Mouse (Mus musculus): ENCODE measurements at regions not wholly inside any gene's neighbourhood (a gene's known extent, or its start where the extent isn't known, plus 50 kb on each side); places are given as distances from the start of the nearest gene placed in this dataset.

DNA sequence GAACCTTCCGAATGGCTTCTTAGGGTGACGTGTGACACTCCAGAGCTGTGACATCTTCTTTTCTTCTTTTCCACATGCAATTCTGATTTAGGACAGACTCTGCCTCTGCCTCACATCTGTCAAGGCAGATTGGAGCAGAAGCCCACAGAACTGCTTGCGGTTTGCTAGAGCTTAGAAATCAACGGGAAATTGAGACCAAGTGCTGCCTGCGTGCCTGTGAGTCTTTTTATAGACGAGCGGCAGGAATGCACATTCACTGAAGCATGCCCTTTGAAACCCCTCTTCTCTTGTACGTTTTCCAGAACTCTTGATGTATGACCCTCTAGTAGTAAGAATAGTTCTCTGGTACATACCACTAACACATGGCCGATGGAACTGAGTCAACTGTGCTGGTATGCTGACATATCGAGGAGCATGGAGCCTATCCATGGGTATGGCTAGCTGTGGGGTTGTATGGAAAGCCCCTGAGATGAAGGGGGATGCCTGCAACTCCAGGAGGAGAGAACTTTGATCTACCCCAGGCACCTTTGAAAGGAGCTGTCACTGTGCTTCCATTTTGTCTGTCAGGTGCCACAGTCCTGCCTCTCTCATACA is 552.2 kb upstream of the Adamts16 start:
- TF ChIP-seq POLR2A (IDR thresholded peaks at IDR 0.05; ENCODE audit: borderline replicate concordance, extremely low read depth, insufficient read depth, insufficient read length, poor library complexity, severe bottlenecking): no peak
- TF ChIP-seq CTCF (IDR thresholded peaks at IDR 0.05; ENCODE audit: borderline replicate concordance, extremely low read depth, insufficient read depth, insufficient read length): no peak
